Mouse (Mus musculus) thymus, adult 2 months (tissue): ENCODE data around the gene Psmc3. TPM values are rescaled to one million over a fixed set of nuclear protein-coding genes. Genes with fewer than 3 reads are reported as not detected.

Source experiments
- DNase-seq: peaks from one replicate; pipeline ENCODE4 v3.0.0; 2021
- H3K27ac ChIP-seq: fragments of 200-500 bp; 2 replicates; pipeline ENCODE4 v1.5.1; 2012; ENCODE audit warnings: low read length, control low read depth; ENCODE audit not compliant: control insufficient read depth, insufficient read depth
- H3K27me3 ChIP-seq: fragments of 200-500 bp; 2 replicates; pipeline ENCODE4 v1.6.1; 2012; ENCODE audit warnings: mild to moderate bottlenecking, low read length, moderate library complexity, mixed read lengths; ENCODE audit not compliant: control insufficient read depth, insufficient read depth
- H3K36me3 ChIP-seq: fragments of 200-500 bp; 2 replicates; pipeline ENCODE4 v1.6.1; 2012; ENCODE audit warnings: mild to moderate bottlenecking, low read length, moderate library complexity; ENCODE audit not compliant: control insufficient read depth, insufficient read depth
- H3K4me1 ChIP-seq: fragments of 200-500 bp; replicated peaks from 2 replicates; pipeline ENCODE4 v1.6.1; 2012; ENCODE audit warnings: low read length; ENCODE audit not compliant: control insufficient read depth, insufficient read depth
- H3K4me3 ChIP-seq: fragments of 200-500 bp; 2 replicates; pipeline ENCODE4 v1.5.1; 2012; ENCODE audit warnings: mild to moderate bottlenecking, low read length, control low read depth, moderate library complexity; ENCODE audit not compliant: control insufficient read depth, insufficient read depth
- CTCF ChIP-seq: fragments of 200-500 bp; IDR thresholded peaks from 2 replicates; pipeline ENCODE4 v1.5.1; 2012; ENCODE audit warnings: mild to moderate bottlenecking, control low read depth, low read length, moderate library complexity, borderline replicate concordance; ENCODE audit not compliant: control insufficient read depth, poor library complexity, insufficient read depth; ENCODE audit errors: extremely low read depth
- POLR2A ChIP-seq: fragments of 200-500 bp; IDR thresholded peaks from 2 replicates; pipeline ENCODE4 v1.6.1; 2012; ENCODE audit warnings: mild to moderate bottlenecking, low read length, control low read depth, moderate library complexity; ENCODE audit not compliant: control insufficient read depth, poor library complexity, insufficient read depth; ENCODE audit errors: extremely low read depth
- WGBS: fragments of 180-500 bp; shearing (Covaris S2); methylation state at CpG from one replicate; pipeline ENCODE4 v1.1.7; 2018; 5-methylcytosine and 5-hydroxymethylcytosine counted together
- polyA plus RNA-seq: library from polyadenylated mRNA; depleted of rRNA; stranded (reverse); fragments of >200 nt; gene quantifications from 2 replicates; pipeline ENCODE4 v1.2.3, GENCODE M21; 2012

Gene Psmc3
- polyA plus RNA-seq, 1 experiment = 114 TPM

GRCm38 (mm10) chr2:91068872-91069165 lies 15.0 kb downstream of the Psmc3 start:
- peaks cover 4% of the 10 kb centered on the region for H3K4me1 ChIP-seq
- 95% methylated on average over 6 of the region's 6 CpGs for WGBS

GRCm38 (mm10) chr2:91069306-91070000 lies 15.6 kb downstream of the Psmc3 start:
- 26% methylated on average over 14 of the region's 14 CpGs for WGBS
- Histone ChIP-seq H3K27me3 (no peaks in the 10 kb centered on the region), H3K27ac (0 out of 2 replicates have a peak overlapping the region, but pooled peaks have one; percentile 9), H3K36me3 (no peaks in the 10 kb centered on the region), H3K4me3 (peak overlapping the region; percentile 53), H3K4me1 (peaks cover 4% of the 10 kb centered on the region)
- TF ChIP-seq CTCF = no peak
- no peak for DNase-seq

More at GRCm38 (mm10) chr2:91068872-91069165, 15.0 kb downstream of the Psmc3 start:
- no peak for DNase-seq
- H3K4me3 ChIP-seq = no peak overlapping the region
- no peaks in the 10 kb centered on the region for H3K27me3 ChIP-seq
- H3K27ac ChIP-seq = no peak overlapping the region
- TF ChIP-seq POLR2A (no peak), CTCF (no peak)
- no peaks in the 10 kb centered on the region for H3K36me3 ChIP-seq

GRCm38 (mm10) chr2:91070076-91070800 lies 16.4 kb downstream of the Psmc3 start, which contains the start of gene Slc39a13:
Gene Slc39a13, minus strand, starts transcription at chr2:91070417.
- TF ChIP-seq CTCF (peak; percentile 100), POLR2A (peak; percentile 51)
- H3K4me1 ChIP-seq = peaks cover 4% of the 10 kb centered on the region
- no peaks in the 10 kb centered on the region for H3K27me3 ChIP-seq
- peak within 1 kb of the TSS; percentile 53 for H3K4me3 ChIP-seq
- DNase-seq = peak; percentile 97
- 1% methylated on average over 67 of the region's 69 CpGs for WGBS
- 0 out of 2 replicates have a peak within 1 kb of the TSS, but pooled peaks have one; percentile 15 for H3K27ac ChIP-seq
- no peaks in the 10 kb centered on the region for H3K36me3 ChIP-seq

- 95% methylated on average over 10 of the region's 10 CpGs for WGBS
- TF ChIP-seq POLR2A (no peak), CTCF (no peak)
- Histone ChIP-seq H3K4me3 (no peak overlapping the region), H3K4me1 (peaks cover 4% of the 10 kb centered on the region), H3K27me3 (no peaks in the 10 kb centered on the region), H3K27ac (no peak overlapping the region), H3K36me3 (no peaks in the 10 kb centered on the region)
- no peak for DNase-seq
Measured at GRCm38 (mm10) chr2:91071059-91071458, 17.2 kb downstream of the Psmc3 start.

GRCm38 (mm10) chr2:91072092-91072491 lies 18.3 kb downstream of the Psmc3 start:
- Histone ChIP-seq H3K4me3 (no peak overlapping the region), H3K27me3 (no peaks in the 10 kb centered on the region), H3K4me1 (peaks cover 4% of the 10 kb centered on the region), H3K36me3 (no peaks in the 10 kb centered on the region), H3K27ac (no peak overlapping the region)
- DNase-seq = no peak
- 87% methylated on average over 1 of the region's 1 CpGs for WGBS
- TF ChIP-seq CTCF = no peak
- TF ChIP-seq POLR2A = no peak

- Histone ChIP-seq H3K4me3 (no peak overlapping the region), H3K27me3 (no peaks in the 10 kb centered on the region), H3K4me1 (peaks cover 32% of the 10 kb centered on the region), H3K27ac (no peak overlapping the region), H3K36me3 (no peaks in the 10 kb centered on the region)
- TF ChIP-seq POLR2A (no peak), CTCF (no peak)
- 49% methylated on average over 12 of the region's 12 CpGs for WGBS
- DNase-seq = no peak
Measured at GRCm38 (mm10) chr2:91077957-91078313, 24.1 kb downstream of the Psmc3 start.
